Mouse (Mus musculus): Measurements from ENCODE around the gene Zdhhc14. TPM values are rescaled to one million over a fixed set of nuclear protein-coding genes. Genes with fewer than 3 reads are reported as not detected.

Zdhhc14 gene
- polyA plus RNA-seq, 1 experiment, result 2.9 TPM

DNA sequence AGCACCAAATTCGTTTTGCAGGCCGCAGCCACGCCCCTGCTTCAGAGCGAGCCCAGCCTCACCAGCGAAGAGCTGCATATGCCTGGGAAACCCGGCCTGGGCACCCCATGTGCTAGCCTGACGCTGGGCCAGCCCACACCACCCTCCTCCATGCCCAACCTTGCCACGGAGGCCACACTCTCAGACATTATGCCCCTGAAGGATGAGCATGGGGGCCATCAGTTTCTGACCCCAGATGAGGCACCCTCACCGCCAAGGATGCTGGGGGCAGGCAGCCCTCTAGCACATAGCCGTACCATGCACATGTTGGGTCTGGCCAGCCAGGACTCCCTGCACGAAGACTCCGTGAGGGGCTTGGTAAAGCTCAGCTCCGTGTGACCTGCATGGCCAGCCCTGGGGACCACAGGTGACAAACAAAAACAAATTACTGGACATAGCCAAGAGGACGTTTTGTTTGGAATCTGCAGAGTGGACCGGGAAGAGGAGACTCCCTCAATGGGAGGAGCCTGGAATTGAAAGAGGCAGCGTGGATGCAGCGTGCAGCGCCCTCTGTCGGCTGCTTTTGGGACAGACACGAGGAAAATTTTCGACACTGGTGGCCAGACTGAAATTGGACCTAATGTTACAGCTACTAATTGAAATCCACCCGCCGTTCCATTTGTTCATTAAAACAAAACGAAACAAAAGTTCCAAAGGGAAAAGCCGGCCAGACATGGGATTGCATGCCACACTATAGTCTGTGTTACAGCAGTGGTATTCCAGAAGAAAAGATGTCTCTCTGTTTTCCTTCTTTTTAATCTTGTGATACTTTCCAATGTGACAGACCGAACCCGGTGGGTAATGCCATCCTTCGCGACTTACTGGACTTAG, 260.6 kb downstream of the Zdhhc14 start:
- Histone ChIP-seq H3K4me1 (ENCODE audit: control insufficient read depth, insufficient read depth, insufficient read length, low read length) (peaks cover 11% of the 10 kb centered on the region), H3K36me3 (ENCODE audit: control insufficient read depth, insufficient read depth, low read length) (no peaks in the 10 kb centered on the region), H3K4me3 (ENCODE audit: low read depth, low read length) (peak overlapping the region; percentile 46), H3K27ac (ENCODE audit: insufficient read depth, low read depth, low read length) (no peak overlapping the region), H3K27me3 (ENCODE audit: control insufficient read depth, insufficient read depth, low read length) (no peaks in the 10 kb centered on the region)
- 22% methylated on average over 29 of the region's 29 CpGs for WGBS
- TF ChIP-seq POLR2A (IDR thresholded peaks at IDR 0.05; ENCODE audit: low read depth, low read length) (no peak), CTCF (IDR thresholded peaks at IDR 0.05; ENCODE audit: extremely low read depth, insufficient read length, insufficient replicate concordance, low read depth, low read length) (peak; percentile 98)

DNA sequence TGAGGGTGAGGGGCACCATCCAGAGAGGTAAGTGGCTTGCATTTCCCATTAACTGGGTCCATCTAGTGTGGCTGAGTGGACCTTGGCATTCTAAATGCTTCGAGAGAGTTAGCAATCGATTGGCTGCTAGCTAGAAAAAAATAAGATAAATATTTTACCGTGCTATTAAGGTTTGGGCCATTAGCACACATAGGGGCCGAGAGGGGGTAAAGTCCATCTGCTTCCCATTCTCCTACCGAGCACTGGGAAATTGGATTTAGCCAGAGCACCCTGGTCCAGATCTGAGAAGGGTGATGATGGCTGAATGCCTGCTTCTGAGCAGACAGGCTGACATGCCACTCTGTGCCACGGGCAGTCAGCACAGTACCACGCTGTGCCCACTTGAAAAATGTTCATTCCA, 263.1 kb downstream of the Zdhhc14 start:
- TF ChIP-seq CTCF (IDR thresholded peaks at IDR 0.05; ENCODE audit: extremely low read depth, insufficient read length, insufficient replicate concordance, low read depth, low read length) (no peak), POLR2A (IDR thresholded peaks at IDR 0.05; ENCODE audit: low read depth, low read length) (no peak)
- Histone ChIP-seq H3K27me3 (ENCODE audit: control insufficient read depth, insufficient read depth, low read length) (no peaks in the 10 kb centered on the region), H3K4me1 (ENCODE audit: control insufficient read depth, insufficient read depth, insufficient read length, low read length) (peaks cover 6% of the 10 kb centered on the region), H3K27ac (ENCODE audit: insufficient read depth, low read depth, low read length) (no peak overlapping the region), H3K36me3 (ENCODE audit: control insufficient read depth, insufficient read depth, low read length) (no peaks in the 10 kb centered on the region), H3K4me3 (ENCODE audit: low read depth, low read length) (no peak overlapping the region)
- WGBS, result 36% methylated on average over 7 of the region's 7 CpGs

GRCm38 (mm10) chr17:5756065-5756464, 263.7 kb downstream of the Zdhhc14 start:
- Histone ChIP-seq H3K27me3 (ENCODE audit: control insufficient read depth, insufficient read depth, low read length) (no peaks in the 10 kb centered on the region), H3K36me3 (ENCODE audit: control insufficient read depth, insufficient read depth, low read length) (no peaks in the 10 kb centered on the region), H3K4me1 (ENCODE audit: control insufficient read depth, insufficient read depth, insufficient read length, low read length) (peaks cover 6% of the 10 kb centered on the region), H3K27ac (ENCODE audit: insufficient read depth, low read depth, low read length) (no peak overlapping the region), H3K4me3 (ENCODE audit: low read depth, low read length) (no peak overlapping the region)
- 49% methylated on average over 5 of the region's 5 CpGs for WGBS
- TF ChIP-seq CTCF (IDR thresholded peaks at IDR 0.05; ENCODE audit: extremely low read depth, insufficient read length, insufficient replicate concordance, low read depth, low read length) (no peak), POLR2A (IDR thresholded peaks at IDR 0.05; ENCODE audit: low read depth, low read length) (no peak)

DNA sequence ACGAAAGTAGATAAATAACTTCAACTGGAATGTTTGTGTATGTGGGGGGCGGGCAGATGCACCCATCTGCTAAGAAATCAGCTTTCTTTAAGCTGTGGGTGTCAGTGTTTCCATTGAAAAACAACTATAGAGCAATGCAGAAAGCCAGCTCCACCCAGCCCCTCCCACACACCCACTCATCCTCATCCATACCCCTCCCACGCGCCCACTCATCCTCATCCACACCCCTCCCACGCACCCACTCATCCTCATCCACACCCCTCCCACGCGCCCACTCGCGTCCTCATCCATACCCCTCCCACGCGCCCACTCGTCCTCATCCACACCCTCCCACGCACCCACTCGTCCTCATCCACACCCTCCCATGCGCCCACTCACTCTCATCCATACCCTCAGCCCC, 264.5 kb downstream of the Zdhhc14 start:
- H3K36me3 ChIP-seq (ENCODE audit: control insufficient read depth, insufficient read depth, low read length), result no peaks in the 10 kb centered on the region
- no peaks in the 10 kb centered on the region for H3K27me3 ChIP-seq (ENCODE audit: control insufficient read depth, insufficient read depth, low read length)
- no peak overlapping the region for H3K4me3 ChIP-seq (ENCODE audit: low read depth, low read length)
- H3K27ac ChIP-seq (ENCODE audit: insufficient read depth, low read depth, low read length), result no peak overlapping the region
- WGBS, result 85% methylated on average over 15 of the region's 15 CpGs
- no peak for TF ChIP-seq POLR2A (IDR thresholded peaks at IDR 0.05; ENCODE audit: low read depth, low read length)
- no peak for TF ChIP-seq CTCF (IDR thresholded peaks at IDR 0.05; ENCODE audit: extremely low read depth, insufficient read length, insufficient replicate concordance, low read depth, low read length)
- peaks cover 6% of the 10 kb centered on the region for H3K4me1 ChIP-seq (ENCODE audit: control insufficient read depth, insufficient read depth, insufficient read length, low read length)

DNA sequence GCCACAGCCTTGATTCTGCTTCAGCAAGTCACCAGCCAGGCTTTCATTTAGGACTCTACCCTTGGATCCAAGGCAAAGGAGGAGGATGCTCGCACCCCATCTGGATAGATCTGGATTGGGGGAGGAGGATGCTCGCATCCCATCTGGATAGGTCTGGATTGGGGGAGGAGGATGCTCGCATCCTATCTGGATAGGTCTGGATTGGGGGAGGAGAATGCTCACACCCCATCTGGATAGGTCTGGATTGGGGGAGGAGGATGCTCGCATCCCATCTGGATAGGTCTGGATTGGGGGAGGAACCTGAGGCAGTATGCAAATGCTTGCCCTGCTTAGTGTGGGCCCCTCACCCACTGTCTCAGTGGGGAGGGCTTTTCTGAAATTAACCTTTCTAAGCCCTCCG, 271.4 kb downstream of the Zdhhc14 start:
- Histone ChIP-seq H3K4me1 (ENCODE audit: control insufficient read depth, insufficient read depth, insufficient read length, low read length) (no peaks in the 10 kb centered on the region), H3K36me3 (ENCODE audit: control insufficient read depth, insufficient read depth, low read length) (no peaks in the 10 kb centered on the region), H3K27me3 (ENCODE audit: control insufficient read depth, insufficient read depth, low read length) (no peaks in the 10 kb centered on the region), H3K4me3 (ENCODE audit: low read depth, low read length) (no peak overlapping the region), H3K27ac (ENCODE audit: insufficient read depth, low read depth, low read length) (no peak overlapping the region)
- WGBS, result 91% methylated on average over 5 of the region's 5 CpGs
- TF ChIP-seq POLR2A (IDR thresholded peaks at IDR 0.05; ENCODE audit: low read depth, low read length) (no peak), CTCF (IDR thresholded peaks at IDR 0.05; ENCODE audit: extremely low read depth, insufficient read length, insufficient replicate concordance, low read depth, low read length) (no peak)

- H3K27me3 ChIP-seq (ENCODE audit: control insufficient read depth, insufficient read depth, low read length), result no peaks in the 10 kb centered on the region
- no peaks in the 10 kb centered on the region for H3K4me1 ChIP-seq (ENCODE audit: control insufficient read depth, insufficient read depth, insufficient read length, low read length)
- WGBS, result 57% methylated on average over 5 of the region's 5 CpGs
- TF ChIP-seq CTCF (IDR thresholded peaks at IDR 0.05; ENCODE audit: extremely low read depth, insufficient read length, insufficient replicate concordance, low read depth, low read length) (no peak), POLR2A (IDR thresholded peaks at IDR 0.05; ENCODE audit: low read depth, low read length) (no peak)
- H3K4me3 ChIP-seq (ENCODE audit: low read depth, low read length), result no peak overlapping the region
- H3K27ac ChIP-seq (ENCODE audit: insufficient read depth, low read depth, low read length), result no peak overlapping the region
- H3K36me3 ChIP-seq (ENCODE audit: control insufficient read depth, insufficient read depth, low read length), result no peaks in the 10 kb centered on the region
Observed at GRCm38 (mm10) chr17:5764270-5764669, 271.9 kb downstream of the Zdhhc14 start.

DNA sequence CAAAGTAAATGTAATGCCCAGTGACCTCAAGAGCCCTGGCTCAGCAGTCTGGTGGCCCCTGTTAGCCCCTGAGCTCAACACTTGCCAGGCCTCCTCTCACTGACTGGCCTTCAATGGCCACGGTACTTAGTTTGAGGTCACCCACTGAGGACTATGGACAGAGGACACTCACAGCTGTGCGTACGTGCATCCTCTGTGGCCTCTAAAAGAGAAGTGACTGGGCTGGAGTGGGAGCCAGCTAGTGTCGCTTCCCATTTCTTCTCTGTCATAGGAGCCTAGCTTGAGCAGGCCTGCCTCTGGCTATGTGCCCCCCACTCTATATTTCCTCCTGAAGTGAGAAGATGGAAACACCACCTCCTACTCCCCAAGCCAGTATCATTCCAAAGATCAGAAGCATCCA, 273.4 kb downstream of the Zdhhc14 start:
- no peak overlapping the region for H3K27ac ChIP-seq (ENCODE audit: insufficient read depth, low read depth, low read length)
- H3K27me3 ChIP-seq (ENCODE audit: control insufficient read depth, insufficient read depth, low read length), result no peaks in the 10 kb centered on the region
- TF ChIP-seq POLR2A (IDR thresholded peaks at IDR 0.05; ENCODE audit: low read depth, low read length), result no peak
- H3K4me1 ChIP-seq (ENCODE audit: control insufficient read depth, insufficient read depth, insufficient read length, low read length), result no peaks in the 10 kb centered on the region; the same call in 1 of the 2 replicates
- H3K4me3 ChIP-seq (ENCODE audit: low read depth, low read length), result no peak overlapping the region
- 87% methylated on average over 4 of the region's 4 CpGs for WGBS
- H3K36me3 ChIP-seq (ENCODE audit: control insufficient read depth, insufficient read depth, low read length), result no peaks in the 10 kb centered on the region

Measured in small intestine, adult 2 months (tissue).